Mouse (Mus musculus) intestine, postnatal 0 days (tissue): ENCODE measurements at regions not wholly inside any gene's neighbourhood (a gene's known extent, or its start where the extent isn't known, plus 50 kb on each side); places are given as distances from the start of the nearest gene placed in this dataset.

Source experiments
- ATAC-seq: fragments of 200-750 bp; cut with Nextera tagmentation; 2 replicates; pipeline ENCODE4 v1.8.0; 2017; ENCODE audit warnings: mild to moderate bottlenecking, moderate TSS enrichment, moderate library complexity
- H3K27ac ChIP-seq: fragments of 300-500 bp; sonication (generic); 2 replicates; pipeline ENCODE4 v1.5.1; 2014; ENCODE audit warnings: mild to moderate bottlenecking, low read depth, low read length, moderate library complexity
- H3K27me3 ChIP-seq: fragments of 300-500 bp; sonication (generic); replicated peaks from 2 replicates; pipeline ENCODE4 v1.6.1; 2014; ENCODE audit warnings: low read length, mixed read lengths; ENCODE audit not compliant: control insufficient read depth, insufficient read depth
- H3K36me3 ChIP-seq: fragments of 300-500 bp; sonication (generic); 2 replicates; pipeline ENCODE4 v1.6.1; 2014; ENCODE audit warnings: mild to moderate bottlenecking, moderate library complexity; ENCODE audit not compliant: control insufficient read depth, insufficient read depth
- H3K4me1 ChIP-seq: fragments of 300-500 bp; sonication (generic); replicated peaks from 2 replicates; pipeline ENCODE4 v1.6.1; 2014; ENCODE audit warnings: antibody characterized with exemption, low read length, mixed read lengths; ENCODE audit not compliant: control insufficient read depth, insufficient read depth
- H3K4me2 ChIP-seq: fragments of 300-500 bp; sonication (generic); replicated peaks from 2 replicates; pipeline ENCODE4 v1.6.1; 2014; ENCODE audit warnings: low read depth, mild to moderate bottlenecking, moderate library complexity
- H3K4me3 ChIP-seq: fragments of 300-500 bp; sonication (generic); 2 replicates; pipeline ENCODE4 v1.5.1; 2014; ENCODE audit warnings: low read depth, low read length
- H3K9ac ChIP-seq: fragments of 300-500 bp; sonication (generic); 2 replicates; pipeline ENCODE4 v1.6.1; 2014; ENCODE audit warnings: mild to moderate bottlenecking, low read depth, low read length
- H3K9me3 ChIP-seq: fragments of 300-500 bp; sonication (generic); 2 replicates; pipeline ENCODE4 v1.6.1; 2016; ENCODE audit warnings: mixed run types; ENCODE audit not compliant: control insufficient read depth
- CTCF ChIP-seq: sonication (generic); IDR thresholded peaks from 2 replicates; pipeline ENCODE4 v1.5.1; 2016; ENCODE audit warnings: low read depth, mild to moderate bottlenecking, control low read depth, antibody characterized with exemption, moderate library complexity
- WGBS: fragments of 180-500 bp; shearing (Covaris S2); extraction: QIAGEN DNeasy Blood & Tissue Kit; methylation state at CpG from one replicate; pipeline ENCODE4 v1.1.7; 2014; 5-methylcytosine and 5-hydroxymethylcytosine counted together

DNA sequence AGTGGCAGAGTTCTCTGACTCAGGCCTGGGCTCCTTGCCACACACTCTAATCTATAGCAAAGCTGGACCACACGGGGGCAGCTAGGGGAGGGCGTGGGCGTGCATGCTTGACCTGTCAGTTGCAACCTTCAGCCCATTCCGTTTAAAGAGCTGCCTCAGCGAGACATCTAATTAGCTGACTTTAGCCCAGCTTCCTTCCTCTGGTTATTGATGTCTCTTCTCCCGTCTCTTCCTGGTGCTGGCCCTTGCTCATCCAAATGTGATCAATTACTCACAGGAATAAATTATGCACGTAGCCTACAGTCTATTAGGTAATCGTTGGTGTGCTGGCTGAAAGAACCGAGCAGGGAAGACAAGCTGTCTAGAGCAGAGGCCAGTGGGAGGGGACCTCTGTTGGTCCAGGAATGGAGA lies 219.0 kb downstream of the Rplp1 start:
- Histone ChIP-seq H3K4me3 (no peak overlapping the region), H3K4me2 (no peak overlapping the region), H3K27me3 (no peaks in the 10 kb centered on the region), H3K36me3 (no peaks in the 10 kb centered on the region), H3K27ac (no peak overlapping the region), H3K9ac (no peak overlapping the region), H3K9me3 (no peaks in the 10 kb centered on the region), H3K4me1 (no peaks in the 10 kb centered on the region)
- WGBS: 18% methylated on average over 9 of the region's 9 CpGs
- peak; percentile 52 for TF ChIP-seq CTCF
- peak; percentile 22; the same call in 1 of the 2 replicates for ATAC-seq

- TF ChIP-seq CTCF: no peak
- no peak for ATAC-seq
- no peaks in the 10 kb centered on the region for H3K9me3 ChIP-seq
- H3K4me3 ChIP-seq: no peak overlapping the region
- H3K36me3 ChIP-seq: no peaks in the 10 kb centered on the region
- H3K4me1 ChIP-seq: no peaks in the 10 kb centered on the region
- no peak overlapping the region for H3K27ac ChIP-seq
- no peak overlapping the region for H3K9ac ChIP-seq
- no peak overlapping the region for H3K4me2 ChIP-seq
- no peaks in the 10 kb centered on the region for H3K27me3 ChIP-seq
- WGBS: 72% methylated on average over 10 of the region's 10 CpGs
These were observed 220.1 kb downstream of the Rplp1 start for GRCm38 (mm10) chr9:61694206-61694605.

DNA sequence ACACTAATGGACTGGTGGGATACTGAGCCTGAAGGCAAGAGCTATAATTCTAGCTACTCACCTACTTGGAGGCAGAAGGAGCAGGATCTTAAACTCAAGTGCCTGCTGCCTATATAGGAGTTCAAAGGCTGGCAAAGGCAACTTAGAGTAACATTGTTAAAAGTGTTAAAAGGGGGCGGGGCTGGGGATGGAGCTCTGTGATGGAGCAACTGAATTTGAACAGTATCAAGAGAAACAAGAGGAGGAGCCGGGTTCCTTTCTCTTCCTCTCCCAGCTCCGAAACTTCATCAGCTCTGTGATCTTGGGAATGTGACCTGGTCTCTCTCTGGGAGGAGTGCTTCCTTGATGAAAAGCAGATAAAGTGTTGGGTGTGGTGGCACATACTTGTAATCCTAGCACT lies 223.6 kb downstream of the Rplp1 start:
- Histone ChIP-seq H3K36me3 (no peaks in the 10 kb centered on the region), H3K4me3 (no peak overlapping the region), H3K27me3 (no peaks in the 10 kb centered on the region), H3K4me2 (no peak overlapping the region), H3K27ac (no peak overlapping the region), H3K9ac (no peak overlapping the region), H3K9me3 (no peaks in the 10 kb centered on the region), H3K4me1 (no peaks in the 10 kb centered on the region)
- TF ChIP-seq CTCF: no peak
- ATAC-seq: no peak
- WGBS: 61% methylated on average over 3 of the region's 3 CpGs

- Histone ChIP-seq H3K9ac (no peak overlapping the region), H3K4me3 (no peak overlapping the region), H3K4me2 (no peak overlapping the region), H3K4me1 (no peaks in the 10 kb centered on the region), H3K36me3 (no peaks in the 10 kb centered on the region), H3K27me3 (no peaks in the 10 kb centered on the region), H3K27ac (no peak overlapping the region), H3K9me3 (no peaks in the 10 kb centered on the region)
- ATAC-seq: no peak
- WGBS: 75% methylated on average over 7 of the region's 7 CpGs
- TF ChIP-seq CTCF: no peak
These were observed 224.4 kb downstream of the Rplp1 start for GRCm38 (mm10) chr9:61689939-61690338.

DNA sequence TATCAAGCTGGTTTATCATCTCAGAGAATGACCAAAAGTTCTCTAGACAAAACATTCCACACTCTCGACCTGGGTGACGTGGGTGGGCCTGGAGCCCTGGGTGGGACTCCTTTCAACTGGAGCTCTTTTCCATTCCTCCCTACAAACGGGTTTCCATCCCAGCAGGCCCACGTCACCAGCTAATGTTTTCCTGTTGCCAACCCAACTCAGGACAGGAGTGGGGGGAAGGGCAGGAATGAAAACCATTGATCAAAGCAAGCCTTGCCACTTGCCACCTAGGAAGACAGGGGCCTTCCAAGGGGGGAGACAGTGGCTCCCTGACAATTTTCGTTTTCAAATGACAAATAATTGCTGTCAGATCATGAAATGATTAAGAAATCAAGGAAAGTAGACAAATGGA lies 224.8 kb downstream of the Rplp1 start:
- no peak overlapping the region for H3K9ac ChIP-seq
- no peak overlapping the region for H3K27ac ChIP-seq
- TF ChIP-seq CTCF: no peak
- ATAC-seq: no peak
- H3K4me3 ChIP-seq: no peak overlapping the region
- H3K4me2 ChIP-seq: no peak overlapping the region
- WGBS: 62% methylated on average over 5 of the region's 5 CpGs
- H3K4me1 ChIP-seq: no peaks in the 10 kb centered on the region
- H3K27me3 ChIP-seq: no peaks in the 10 kb centered on the region
- H3K36me3 ChIP-seq: no peaks in the 10 kb centered on the region
- no peaks in the 10 kb centered on the region for H3K9me3 ChIP-seq

GRCm38 (mm10) chr9:61683557-61683956 lies 230.8 kb downstream of the Rplp1 start:
- Histone ChIP-seq H3K27me3 (no peaks in the 10 kb centered on the region), H3K4me1 (no peaks in the 10 kb centered on the region)

GRCm38 (mm10) chr9:61682744-61683259 lies 231.5 kb downstream of the Rplp1 start:
- 83% methylated on average over 5 of the region's 5 CpGs for WGBS
- H3K27me3 ChIP-seq: no peaks in the 10 kb centered on the region
- TF ChIP-seq CTCF: no peak
- no peaks in the 10 kb centered on the region for H3K36me3 ChIP-seq
- no peak overlapping the region for H3K9ac ChIP-seq
- no peaks in the 10 kb centered on the region for H3K9me3 ChIP-seq
- H3K4me2 ChIP-seq: no peak overlapping the region
- H3K4me3 ChIP-seq: no peak overlapping the region
- H3K27ac ChIP-seq: no peak overlapping the region
- H3K4me1 ChIP-seq: no peaks in the 10 kb centered on the region
- ATAC-seq: no peak

More at GRCm38 (mm10) chr9:61683557-61683956, 230.8 kb downstream of the Rplp1 start:
- H3K36me3 ChIP-seq: no peaks in the 10 kb centered on the region
- ATAC-seq: no peak
- no peak overlapping the region for H3K4me3 ChIP-seq
- no peak overlapping the region for H3K4me2 ChIP-seq
- 64% methylated on average over 4 of the region's 4 CpGs for WGBS
- no peaks in the 10 kb centered on the region for H3K9me3 ChIP-seq
- no peak overlapping the region for H3K9ac ChIP-seq
- TF ChIP-seq CTCF: no peak
- H3K27ac ChIP-seq: no peak overlapping the region
